Mouse (Mus musculus): ENCODE measurements around the gene Lims1. TPM values are rescaled to one million over a fixed set of nuclear protein-coding genes. Genes with fewer than 3 reads are reported as not detected.

Lims1 gene
- total and polyA plus RNA-seq, 3 experiments = 40.4 to 74.7 (median 40.7) TPM

- Histone ChIP-seq H3K27ac (ENCODE audit: insufficient read depth, low read depth) (no peak overlapping the region; the same call in 1 of the 2 replicates), H3K79me2 (replicated peaks; ENCODE audit: control insufficient read depth, extremely low read depth, insufficient read depth, poor library complexity, severe bottlenecking) (peaks cover 57% of the 10 kb centered on the region), H3K4me3 (replicated peaks in 1 of 3; ENCODE audit: low read depth in 2 of 3, low read length in 2 of 3, poor library complexity in 1 of 3) (no peak overlapping the region), H3K4me2 (ENCODE audit: insufficient read depth, low read depth, poor library complexity, severe bottlenecking) (no peak overlapping the region), H3K4me1 (ENCODE audit: control insufficient read depth in 1 of 2, insufficient read depth in 2 of 2) (peaks cover 2 to 18% of the 10 kb centered on the region in 2 experiments; a peak in 1 of 4 replicates), H3K9ac (ENCODE audit: insufficient read depth, low read depth) (no peak overlapping the region), H3K9me3 (replicated peaks; ENCODE audit: low read length) (no peaks in the 10 kb centered on the region), H3K36me3 (replicated peaks in 1 of 2; ENCODE audit: control insufficient read depth in 1 of 2, insufficient read depth in 1 of 2, low read length in 1 of 2) (peaks cover 22 to 50% of the 10 kb centered on the region in 2 experiments), H3K27me3 (replicated peaks) (no peaks in the 10 kb centered on the region)
- no peak for DNase-seq (ENCODE audit: extremely low read depth)
- TF ChIP-seq PAX5 (IDR thresholded peaks at IDR 0.05; ENCODE audit: low read length) (no peak), MAZ (IDR thresholded peaks at IDR 0.05; ENCODE audit: low read depth, low read length) (no peak), POLR2A (IDR thresholded peaks at IDR 0.05; ENCODE audit: low read depth, low read length) (no peak), MEF2A (IDR thresholded peaks at IDR 0.05; ENCODE audit: borderline replicate concordance, low read depth, low read length) (no peak), UBTF (IDR thresholded peaks at IDR 0.05; ENCODE audit: low read depth, low read length) (no peak), GABPA (IDR thresholded peaks at IDR 0.05; ENCODE audit: insufficient replicate concordance, low read depth, low read length) (no peak), MAX (IDR thresholded peaks at IDR 0.05; ENCODE audit: low read length) (no peak), CTCF (conservative IDR thresholded peaks at IDR 0.05 in 1 of 2, IDR thresholded peaks at IDR 0.05 in 1 of 2; ENCODE audit: low read depth in 2 of 2, low read length in 2 of 2) (no peak), MXI1 (IDR thresholded peaks at IDR 0.05; ENCODE audit: low read depth, low read length) (no peak), TCF12 (IDR thresholded peaks at IDR 0.05; ENCODE audit: low read depth, low read length) (no peak), KAT2A (IDR thresholded peaks at IDR 0.05; ENCODE audit: insufficient replicate concordance, low read length) (no peak), IRF4 (IDR thresholded peaks at IDR 0.05; ENCODE audit: low read depth, low read length) (no peak), USF1 (IDR thresholded peaks at IDR 0.05; ENCODE audit: low read depth, low read length) (no peak)
- dilution Hi-C loops (cut with MboI; ENCODE audit: extremely low pct_ligation_motif_present, extremely low pct_unique_long_range_greater_than_20kb, low sequenced_read_pairs) (no loop called here), in situ Hi-C loops (cut with MboI; ENCODE audit: low pct_ligation_motif_present, low pct_unique_long_range_greater_than_20kb, low sequenced_read_pairs) (no loop called here)
These were observed 128.3 kb downstream of the Lims1 start for GRCm38 (mm10) chr10:58451575-58451974.

GRCm38 (mm10) chr10:58452185-58452584 lies 128.9 kb downstream of the Lims1 start:
- dilution Hi-C loops (cut with MboI; ENCODE audit: extremely low pct_ligation_motif_present, extremely low pct_unique_long_range_greater_than_20kb, low sequenced_read_pairs) = no loop called here
- no peak overlapping the region for H3K4me3 ChIP-seq (replicated peaks in 1 of 3; ENCODE audit: low read depth in 2 of 3, low read length in 2 of 3, poor library complexity in 1 of 3)
- no peaks in the 10 kb centered on the region for H3K9me3 ChIP-seq (replicated peaks; ENCODE audit: low read length)
- H3K9ac ChIP-seq (ENCODE audit: insufficient read depth, low read depth) = no peak overlapping the region
- peaks cover 2 to 18% of the 10 kb centered on the region in 2 experiments; a peak in 1 of 4 replicates for H3K4me1 ChIP-seq (ENCODE audit: control insufficient read depth in 1 of 2, insufficient read depth in 2 of 2)
- H3K36me3 ChIP-seq (replicated peaks in 1 of 2; ENCODE audit: control insufficient read depth in 1 of 2, insufficient read depth in 1 of 2, low read length in 1 of 2) = peaks cover 22 to 52% of the 10 kb centered on the region in 2 experiments
- in situ Hi-C loops (cut with MboI; ENCODE audit: low pct_ligation_motif_present, low pct_unique_long_range_greater_than_20kb, low sequenced_read_pairs) = no loop called here
- no peak for DNase-seq (ENCODE audit: extremely low read depth)
- H3K79me2 ChIP-seq (replicated peaks; ENCODE audit: control insufficient read depth, extremely low read depth, insufficient read depth, poor library complexity, severe bottlenecking) = peaks cover 54% of the 10 kb centered on the region
- H3K27me3 ChIP-seq (replicated peaks) = no peaks in the 10 kb centered on the region
- no peak overlapping the region for H3K27ac ChIP-seq (ENCODE audit: insufficient read depth, low read depth)
- H3K4me2 ChIP-seq (ENCODE audit: insufficient read depth, low read depth, poor library complexity, severe bottlenecking) = no peak overlapping the region
- TF ChIP-seq GABPA (IDR thresholded peaks at IDR 0.05; ENCODE audit: insufficient replicate concordance, low read depth, low read length) (no peak), ZKSCAN1 (IDR thresholded peaks at IDR 0.05; ENCODE audit: borderline replicate concordance, low read depth, low read length) (no peak), BHLHE40 (IDR thresholded peaks at IDR 0.05; ENCODE audit: low read depth, low read length) (no peak), CHD1 (IDR thresholded peaks at IDR 0.05; ENCODE audit: low read depth, low read length) (no peak), USF2 (conservative IDR thresholded peaks at IDR 0.05; ENCODE audit: low read depth, low read length) (no peak), JUND (conservative IDR thresholded peaks at IDR 0.05; ENCODE audit: low read depth, low read length) (no peak), EP300 (IDR thresholded peaks at IDR 0.05; ENCODE audit: low read length) (no peak), ZNF384 (IDR thresholded peaks at IDR 0.05; ENCODE audit: low read depth, low read length) (no peak), KAT2A (IDR thresholded peaks at IDR 0.05; ENCODE audit: insufficient replicate concordance, low read length) (no peak), TBP (conservative IDR thresholded peaks at IDR 0.05; ENCODE audit: low read depth, low read length) (no peak), SIN3A (IDR thresholded peaks at IDR 0.05; ENCODE audit: low read length) (no peak), JUN (IDR thresholded peaks at IDR 0.05; ENCODE audit: insufficient read depth, low read depth, low read length) (no peak), MAFK (IDR thresholded peaks at IDR 0.05; ENCODE audit: insufficient replicate concordance, low read length) (no peak), ZMIZ1 (IDR thresholded peaks at IDR 0.05; ENCODE audit: low read depth, low read length) (no peak), MAZ (IDR thresholded peaks at IDR 0.05; ENCODE audit: low read depth, low read length) (no peak), MXI1 (IDR thresholded peaks at IDR 0.05; ENCODE audit: low read depth, low read length) (no peak), PAX5 (IDR thresholded peaks at IDR 0.05; ENCODE audit: low read length) (no peak), SMC3 (IDR thresholded peaks at IDR 0.05; ENCODE audit: low read depth, low read length) (no peak), RAD21 (IDR thresholded peaks at IDR 0.05; ENCODE audit: low read depth, low read length) (no peak)
